Mouse (Mus musculus) small intestine, adult 2 months (tissue): Measurements from ENCODE around the gene Cib1. TPM values are rescaled to one million over a fixed set of nuclear protein-coding genes. Genes with fewer than 3 reads are reported as not detected.
A peak's percentile ranks its signal among the peaks of the same experiment; 100 is the strongest.

Experiments used
- H3K27ac ChIP-seq: fragments of 200-500 bp; 2 replicates; pipeline ENCODE4 v1.5.1; 2012; ENCODE audit warnings: low read depth, low read length, control low read depth, inconsistent platforms; ENCODE audit not compliant: insufficient read depth
- H3K27me3 ChIP-seq: fragments of 200-500 bp; 2 replicates; pipeline ENCODE4 v1.6.1; 2012; ENCODE audit warnings: mild to moderate bottlenecking, moderate library complexity, low read length, inconsistent platforms; ENCODE audit not compliant: control insufficient read depth, insufficient read depth
- H3K36me3 ChIP-seq: fragments of 200-500 bp; 2 replicates; pipeline ENCODE4 v1.6.1; 2012; ENCODE audit warnings: mild to moderate bottlenecking, low read length, control low read depth, inconsistent platforms; ENCODE audit not compliant: control insufficient read depth, insufficient read depth
- H3K4me1 ChIP-seq: fragments of 200-500 bp; 2 replicates; pipeline ENCODE4 v1.6.1; 2012; ENCODE audit warnings: low read length, inconsistent platforms, mixed read lengths; ENCODE audit not compliant: control insufficient read depth, insufficient read depth, insufficient read length
- H3K4me3 ChIP-seq: fragments of 200-500 bp; 2 replicates; pipeline ENCODE4 v1.5.1; 2012; ENCODE audit warnings: low read depth, mild to moderate bottlenecking, control low read depth, inconsistent platforms, low read length, moderate library complexity
- CTCF ChIP-seq: fragments of 200-500 bp; IDR thresholded peaks from 2 replicates; pipeline ENCODE4 v1.5.1; 2012; ENCODE audit warnings: low read depth, mild to moderate bottlenecking, control low read depth, inconsistent platforms, low read length, moderate library complexity, mixed read lengths; ENCODE audit not compliant: insufficient replicate concordance, insufficient read length; ENCODE audit errors: extremely low read depth
- POLR2A ChIP-seq: fragments of 200-500 bp; IDR thresholded peaks from 2 replicates; pipeline ENCODE4 v1.6.1; 2012; ENCODE audit warnings: low read depth, mild to moderate bottlenecking, control low read depth, inconsistent platforms, low read length, moderate library complexity
- WGBS: fragments of 180-500 bp; shearing (Covaris S2); methylation state at CpG from one replicate; pipeline ENCODE4 v1.1.7; 2018; 5-methylcytosine and 5-hydroxymethylcytosine counted together
- polyA plus RNA-seq: library from polyadenylated mRNA; depleted of rRNA; stranded (reverse); fragments of >200 nt; gene quantifications from 2 replicates; pipeline ENCODE4 v1.2.3, GENCODE M21; 2012

Cib1 gene
- polyA plus RNA-seq, 1 experiment, result 530 TPM

GRCm38 (mm10) chr7:80216566-80216965, 16.0 kb downstream of the Cib1 start:
- no peak for TF ChIP-seq POLR2A
- no peak for TF ChIP-seq CTCF
- 82% methylated on average over 8 of the region's 8 CpGs for WGBS
- Histone ChIP-seq H3K4me3 (no peak overlapping the region), H3K27me3 (no peaks in the 10 kb centered on the region), H3K4me1 (peaks cover 2% of the 10 kb centered on the region), H3K36me3 (peaks cover 81% of the 10 kb centered on the region), H3K27ac (no peak overlapping the region)

- Histone ChIP-seq H3K4me3 (no peak overlapping the region), H3K27ac (no peak overlapping the region), H3K4me1 (peaks cover 4% of the 10 kb centered on the region), H3K36me3 (peaks cover 71% of the 10 kb centered on the region), H3K27me3 (no peaks in the 10 kb centered on the region)
- 20% methylated on average over 4 of the region's 4 CpGs for WGBS
- TF ChIP-seq CTCF (peak; percentile 83), POLR2A (no peak)
Observed at GRCm38 (mm10) chr7:80215398-80215797, 17.2 kb downstream of the Cib1 start.

GRCm38 (mm10) chr7:80214459-80214858, 18.2 kb downstream of the Cib1 start:
- no peak overlapping the region for H3K27ac ChIP-seq
- TF ChIP-seq CTCF (no peak), POLR2A (no peak)
- H3K4me3 ChIP-seq, result no peak overlapping the region
- no peaks in the 10 kb centered on the region for H3K27me3 ChIP-seq
- H3K36me3 ChIP-seq, result peaks cover 62% of the 10 kb centered on the region
- WGBS, result 81% methylated on average over 8 of the region's 8 CpGs
- peaks cover 10% of the 10 kb centered on the region for H3K4me1 ChIP-seq

- Histone ChIP-seq H3K4me3 (no peak overlapping the region), H3K27me3 (no peaks in the 10 kb centered on the region), H3K36me3 (peaks cover 53% of the 10 kb centered on the region), H3K4me1 (peaks cover 18% of the 10 kb centered on the region), H3K27ac (no peak overlapping the region)
- 90% methylated on average over 7 of the region's 7 CpGs for WGBS
- TF ChIP-seq POLR2A (no peak), CTCF (no peak)
Observed at GRCm38 (mm10) chr7:80213604-80214003, 19.0 kb downstream of the Cib1 start.

- Histone ChIP-seq H3K36me3 (peaks cover 28% of the 10 kb centered on the region), H3K27ac (no peak overlapping the region; the same call in 1 of the 2 replicates), H3K4me1 (peaks cover 42% of the 10 kb centered on the region), H3K4me3 (no peak overlapping the region), H3K27me3 (no peaks in the 10 kb centered on the region)
- no peak for TF ChIP-seq CTCF
- WGBS, result 94% methylated on average over 4 of the region's 4 CpGs
Observed at GRCm38 (mm10) chr7:80210982-80211381, 21.6 kb downstream of the Cib1 start.

- peaks cover 51% of the 10 kb centered on the region for H3K4me1 ChIP-seq
- no peaks in the 10 kb centered on the region for H3K27me3 ChIP-seq
- TF ChIP-seq CTCF (no peak), POLR2A (no peak)
- H3K36me3 ChIP-seq, result peaks cover 21% of the 10 kb centered on the region
- no peak overlapping the region for H3K4me3 ChIP-seq
- H3K27ac ChIP-seq, result peak overlapping the region; percentile 77
- WGBS, result 67% methylated on average over 6 of the region's 6 CpGs
Observed at GRCm38 (mm10) chr7:80209669-80210068, 22.9 kb downstream of the Cib1 start.

GRCm38 (mm10) chr7:80208738-80209430, 23.7 kb downstream of the Cib1 start:
- WGBS, result 18% methylated on average over 10 of the region's 10 CpGs
- H3K36me3 ChIP-seq, result peaks cover 15% of the 10 kb centered on the region
- peak overlapping the region; percentile 38 for H3K4me3 ChIP-seq
- no peaks in the 10 kb centered on the region for H3K27me3 ChIP-seq
- H3K4me1 ChIP-seq, result peaks cover 55% of the 10 kb centered on the region
- TF ChIP-seq POLR2A (no peak), CTCF (no peak)
- H3K27ac ChIP-seq, result peak overlapping the region; percentile 77
